Mouse (Mus musculus) brain, embryonic 14.5 days (tissue): Measurements from ENCODE around the gene Macrod2. TPM values are rescaled to one million over a fixed set of nuclear protein-coding genes. Genes with fewer than 3 reads are reported as not detected.

ENCODE experiments used
- DNase-seq: peaks from one replicate; pipeline ENCODE4 v3.0.0-alpha.2; 2011; ENCODE audit warnings: low read depth
- CTCF ChIP-seq: fragments of 200-500 bp; IDR thresholded peaks from 2 replicates; pipeline ENCODE4 v1.5.1; 2012; ENCODE audit warnings: inconsistent platforms, mild to moderate bottlenecking, moderate library complexity, borderline replicate concordance; ENCODE audit not compliant: insufficient read depth, insufficient read length; ENCODE audit errors: extremely low read depth
- POLR2A ChIP-seq: fragments of 200-500 bp; IDR thresholded peaks from 2 replicates; pipeline ENCODE4 v1.6.1; 2012; ENCODE audit warnings: mild to moderate bottlenecking, inconsistent platforms, borderline replicate concordance; ENCODE audit not compliant: poor library complexity, insufficient read depth, insufficient read length, severe bottlenecking; ENCODE audit errors: extremely low read depth
- polyA plus RNA-seq: library from polyadenylated mRNA; depleted of rRNA; stranded (reverse); fragments of >200 nt; gene quantifications from 2 replicates; pipeline ENCODE4 v1.2.3, GENCODE M21; 2012

The Macrod2 gene
- polyA plus RNA-seq, 1 experiment: 24.1 TPM

DNA sequence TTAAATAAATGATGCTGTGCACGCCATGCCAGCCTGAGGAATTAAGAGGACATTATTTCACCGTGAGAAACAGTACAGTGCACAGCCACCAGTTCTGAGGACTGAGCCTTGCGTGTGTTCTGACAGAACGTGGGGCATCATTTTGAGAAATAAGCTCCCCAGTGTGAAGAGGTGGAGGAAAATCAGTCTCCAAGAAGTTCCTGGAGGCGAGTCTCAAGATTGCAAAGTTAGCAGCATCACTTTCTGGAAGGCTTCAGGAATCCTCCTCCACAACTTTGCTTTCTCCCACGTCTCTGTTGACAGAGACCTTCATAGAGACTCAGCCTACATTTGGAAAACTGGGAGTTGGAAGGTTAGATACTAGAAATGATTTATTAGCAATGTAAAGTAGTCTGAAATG lies 932.2 kb downstream of the Macrod2 start:
- TF ChIP-seq CTCF: no peak
- no peak for TF ChIP-seq POLR2A
- DNase-seq: no peak

DNA sequence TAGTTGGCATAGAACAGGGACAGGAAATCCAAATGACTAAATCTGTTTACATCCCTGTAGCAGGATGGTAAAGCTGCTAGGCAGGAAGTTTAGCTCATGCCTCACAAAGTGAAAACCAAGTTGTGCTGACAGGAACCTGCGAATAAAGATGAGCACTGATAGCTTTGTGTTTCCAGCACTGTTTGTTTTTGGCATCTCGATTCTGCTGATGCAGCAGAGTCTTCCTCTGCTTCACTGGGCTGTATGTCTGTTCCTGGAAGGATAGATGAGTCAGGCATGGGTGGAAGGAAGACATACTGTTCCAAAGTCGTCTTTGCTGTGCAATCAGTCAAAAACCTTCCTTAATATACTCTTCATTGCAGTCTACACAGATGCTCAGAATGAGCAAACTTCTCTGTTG lies 942.6 kb downstream of the Macrod2 start:
- no peak for DNase-seq
- no peak for TF ChIP-seq POLR2A
- TF ChIP-seq CTCF: no peak

DNA sequence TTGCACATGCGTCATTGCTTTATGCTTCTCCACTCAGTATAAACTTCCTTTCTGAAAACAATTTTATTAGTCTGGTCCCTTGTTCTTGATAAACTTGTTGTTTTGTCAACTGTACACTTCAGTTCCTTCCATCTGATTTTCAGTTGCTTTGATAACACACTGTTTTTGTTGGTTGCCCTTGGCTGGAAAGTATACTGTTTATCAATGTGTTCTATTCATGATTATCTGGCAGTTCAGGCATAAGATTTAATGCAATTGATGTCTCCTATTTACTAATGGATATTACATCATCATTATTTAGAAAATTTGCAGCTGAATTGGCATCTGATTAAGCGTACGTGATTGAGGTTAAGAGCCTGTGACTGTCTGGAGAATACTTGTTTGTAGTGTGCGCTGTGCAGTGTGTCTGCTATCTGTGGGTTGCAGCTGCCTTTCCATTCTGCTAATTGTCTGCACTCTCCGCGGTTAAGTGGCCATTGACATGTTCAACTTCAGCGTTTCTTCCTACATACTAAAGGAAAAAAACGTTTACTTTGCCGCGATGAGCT lies 949.0 kb downstream of the Macrod2 start:
- TF ChIP-seq CTCF (no peak), POLR2A (no peak)
- DNase-seq: peak; percentile 83

DNA sequence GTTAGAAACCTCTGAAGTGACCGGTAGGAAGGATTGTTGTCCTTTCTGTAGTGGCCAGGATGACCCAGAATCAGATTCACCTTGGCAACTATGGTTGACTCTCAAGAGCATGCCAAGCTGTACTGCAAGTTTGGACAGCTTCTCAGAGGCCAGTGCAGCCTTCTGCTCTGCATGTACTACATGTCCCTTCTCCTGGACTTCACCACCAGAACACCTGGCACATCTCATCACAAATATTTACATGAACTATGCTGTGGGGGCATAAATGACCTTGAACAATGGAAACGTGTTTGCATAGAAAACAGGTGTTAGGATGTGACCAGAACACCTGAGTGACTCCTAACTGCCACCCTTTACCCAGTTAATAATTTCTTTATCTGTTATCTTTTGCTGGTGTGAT lies 957.5 kb downstream of the Macrod2 start:
- TF ChIP-seq POLR2A (no peak), CTCF (no peak)
- DNase-seq: no peak

DNA sequence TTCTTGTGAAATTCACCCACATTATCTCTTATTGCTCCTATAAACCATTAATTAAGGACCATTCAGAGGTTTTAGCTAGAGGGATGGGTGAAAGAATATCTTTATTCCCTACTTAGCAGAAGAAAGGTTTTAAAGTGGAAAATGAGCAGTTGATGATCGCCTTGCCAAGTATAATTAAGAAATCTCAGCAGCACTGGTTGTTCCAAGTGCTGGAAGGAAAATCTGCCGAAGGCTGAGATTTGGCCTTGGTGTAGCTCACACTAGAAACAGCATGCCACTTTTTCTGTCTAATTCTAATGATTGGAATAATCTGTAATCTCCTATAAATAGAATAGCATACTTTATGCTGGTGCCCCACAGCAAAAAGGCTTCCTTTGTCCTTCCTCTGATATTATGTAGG lies 993.5 kb downstream of the Macrod2 start:
- TF ChIP-seq CTCF: no peak
- TF ChIP-seq POLR2A: no peak
- DNase-seq: peak; percentile 69

DNA sequence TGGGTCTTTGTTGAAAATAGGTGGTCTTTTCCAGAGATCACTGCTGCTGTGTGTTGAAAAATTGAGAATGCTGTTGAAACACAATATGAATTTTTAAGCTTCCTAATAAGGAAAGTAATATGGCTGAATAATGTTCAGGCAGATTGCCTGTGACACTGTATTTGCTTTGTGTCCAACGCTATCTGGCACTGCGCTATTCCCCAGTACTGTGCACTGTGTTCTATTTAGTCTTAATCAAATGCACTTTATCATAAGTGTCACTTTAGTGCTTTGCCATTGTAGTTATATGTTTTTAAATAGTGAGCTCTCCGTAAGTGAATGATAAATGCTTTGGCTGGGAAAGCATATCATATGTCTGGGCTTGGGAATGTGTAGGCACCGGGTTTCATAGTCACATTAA lies 996.1 kb downstream of the Macrod2 start:
- TF ChIP-seq CTCF (no peak), POLR2A (no peak)
- no peak for DNase-seq

DNA sequence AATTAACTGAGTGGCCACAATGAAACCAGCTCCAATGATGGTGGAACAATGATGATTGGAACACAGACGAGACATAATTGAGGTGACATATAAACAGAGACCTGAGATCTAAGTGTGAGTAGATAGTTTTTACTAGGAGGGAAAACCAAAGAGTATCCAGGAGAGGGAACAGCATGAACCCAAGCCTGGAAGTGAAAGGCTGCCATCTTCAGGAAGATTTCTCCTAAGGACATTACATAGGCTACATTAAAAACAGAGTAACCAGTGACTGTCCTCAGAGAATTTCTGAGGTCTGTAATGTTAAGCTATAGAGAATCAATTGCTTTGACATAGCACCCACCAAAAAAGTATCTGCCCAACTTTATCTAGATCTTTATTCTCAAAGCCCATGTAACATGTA lies 999.7 kb downstream of the Macrod2 start:
- 0 out of 2 replicates have a peak, but pooled peaks have one; percentile 2 for TF ChIP-seq CTCF
- TF ChIP-seq POLR2A: no peak
- no peak for DNase-seq

DNA sequence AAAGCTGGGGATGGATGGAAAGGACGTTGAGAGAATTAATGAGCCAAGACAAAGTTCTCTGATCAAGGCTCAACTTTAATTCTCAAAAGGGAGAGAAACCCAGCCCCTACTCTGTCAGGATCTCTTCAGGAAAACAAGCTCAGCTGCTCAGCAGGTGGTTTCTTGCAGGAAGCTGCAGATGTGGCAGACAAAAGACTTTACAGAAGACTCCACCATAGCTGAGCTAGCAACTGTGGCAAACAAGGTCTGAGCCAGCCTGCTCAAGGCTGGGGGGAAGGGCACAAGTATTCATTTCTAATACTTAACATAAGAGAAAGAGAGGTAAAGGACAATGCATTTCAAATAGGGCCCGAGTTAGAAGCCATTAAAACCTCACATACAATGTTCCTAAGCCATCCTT lies 1013.7 kb downstream of the Macrod2 start:
- DNase-seq: no peak
- no peak for TF ChIP-seq CTCF
- TF ChIP-seq POLR2A: no peak

DNA sequence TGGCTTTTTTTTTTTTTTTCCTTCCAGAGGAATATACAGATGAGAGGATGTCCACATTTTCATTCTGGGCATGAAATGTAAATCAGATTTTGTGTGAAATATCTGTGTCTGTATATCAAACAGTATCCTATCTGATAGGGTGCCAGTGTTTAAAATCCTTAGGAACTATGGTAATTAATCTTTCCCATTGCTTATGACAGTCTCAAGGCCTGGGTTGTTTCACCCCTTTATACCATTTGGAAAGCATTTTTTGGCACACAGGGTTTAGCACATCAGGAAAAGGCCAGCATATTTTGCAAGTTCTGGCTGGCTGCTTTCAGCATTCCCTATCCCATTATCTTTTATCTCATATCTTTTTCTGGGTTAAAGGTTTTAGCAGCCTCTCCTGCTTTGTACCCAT lies 1021.3 kb downstream of the Macrod2 start:
- DNase-seq: no peak
- TF ChIP-seq POLR2A (no peak), CTCF (no peak)

DNA sequence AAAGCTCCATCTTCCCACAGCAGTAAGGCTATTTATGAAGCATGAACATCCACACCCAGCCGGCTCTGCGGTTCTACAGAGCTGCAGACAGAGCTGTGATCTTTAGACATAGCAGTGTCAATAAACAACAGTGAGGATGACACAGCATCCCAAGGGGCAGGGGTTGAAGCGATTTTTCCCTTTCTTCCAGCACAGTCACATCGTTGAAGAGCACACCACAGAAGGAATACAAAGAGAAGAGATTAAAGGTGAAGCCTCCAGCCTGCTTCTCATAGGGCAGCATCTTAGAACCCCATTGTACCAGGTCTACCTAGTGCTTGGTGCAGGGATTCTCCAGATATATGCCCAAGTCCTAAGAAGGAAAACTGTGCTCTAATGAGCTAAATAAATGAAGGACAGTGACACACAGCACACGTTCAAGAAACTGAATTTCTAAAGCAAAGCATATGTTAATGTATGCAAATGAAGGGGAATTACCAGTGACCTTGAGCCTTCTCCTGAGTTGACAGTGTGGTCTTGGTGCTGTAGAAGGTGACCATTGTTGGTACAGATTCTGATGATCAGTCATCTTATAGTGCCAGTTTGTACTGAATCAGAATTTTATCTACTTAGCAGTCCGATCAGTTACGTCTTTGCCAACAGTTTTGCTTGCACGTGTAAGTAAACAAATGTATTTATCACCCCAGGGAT lies 1021.9 kb downstream of the Macrod2 start:
- TF ChIP-seq CTCF: no peak
- no peak for TF ChIP-seq POLR2A
- peak; percentile 71 for DNase-seq

DNA sequence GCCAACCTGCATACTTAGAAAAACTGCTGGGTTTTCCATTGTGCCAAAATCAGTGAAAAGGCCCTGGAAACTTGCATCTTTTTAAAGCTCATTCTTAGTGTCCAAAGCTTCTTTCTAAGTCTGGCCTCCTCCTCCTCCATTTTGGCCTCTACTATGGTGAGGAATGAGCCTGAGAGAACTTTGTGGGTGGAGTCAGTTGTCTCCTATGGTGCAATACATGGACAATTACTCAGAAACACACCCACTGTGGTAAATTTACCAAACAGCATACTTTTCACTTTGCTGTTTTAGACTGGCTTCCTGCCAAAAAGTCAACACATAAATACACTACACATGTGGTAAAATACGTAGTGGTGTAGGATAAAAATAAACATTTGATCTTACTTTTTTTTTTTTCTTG lies 1024.7 kb downstream of the Macrod2 start:
- TF ChIP-seq CTCF (no peak), POLR2A (no peak)
- no peak for DNase-seq

DNA sequence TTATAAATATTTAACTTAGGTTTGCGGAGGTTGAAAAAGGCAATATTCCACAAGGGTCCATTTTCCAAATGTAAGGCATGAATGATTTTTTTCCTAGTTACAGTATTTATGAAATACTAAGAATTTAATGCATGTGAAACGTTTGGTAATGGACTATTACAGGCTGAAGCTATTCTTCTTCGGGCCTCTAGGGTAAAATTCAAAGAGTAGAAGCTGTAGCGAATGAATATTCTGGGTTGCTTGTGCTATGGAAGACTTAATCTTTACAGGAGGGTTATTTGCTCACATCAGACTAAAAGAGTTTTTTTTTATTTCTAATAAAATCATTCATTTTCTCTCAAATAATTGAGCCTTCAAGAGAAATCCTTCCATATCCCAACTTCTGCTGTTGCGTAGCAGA lies 1039.0 kb downstream of the Macrod2 start:
- TF ChIP-seq CTCF: no peak
- no peak for TF ChIP-seq POLR2A
- no peak for DNase-seq
